Mouse (Mus musculus) left cerebral cortex, postnatal 10 days (tissue): ENCODE data around the gene Vmn2r118. TPM values are rescaled to one million over a fixed set of nuclear protein-coding genes. Genes with fewer than 3 reads are reported as not detected.

ENCODE experiments used
- DNase-seq, 2 experiments: peaks; one replicate each; pipeline ENCODE4 v3.0.0; 2021 to 2022; ENCODE audit warnings: low spot score in 2 of 2, mixed read lengths in 1 of 2; ENCODE audit errors: extremely low spot score in 1 of 2
- intact Hi-C: fragments of 180-260 bp; cut with DNase I; formaldehyde crosslinking; loops from one replicate; pipeline ENCODE4 v1.15.1; 2025
- total RNA-seq, 2 experiments: library from RNA; stranded (reverse); gene quantifications; 2 replicates each; pipeline ENCODE4 v1.2.3; 2021

Vmn2r118 gene
- total RNA-seq: not detected

- no peak for DNase-seq
- intact Hi-C loops: no loop called here
These were observed at the start of gene Vmn2r118 for GRCm38 (mm10) chr17:55625092-55625491. Gene Vmn2r118 (minus strand): TSS chr17:55625192.

DNA sequence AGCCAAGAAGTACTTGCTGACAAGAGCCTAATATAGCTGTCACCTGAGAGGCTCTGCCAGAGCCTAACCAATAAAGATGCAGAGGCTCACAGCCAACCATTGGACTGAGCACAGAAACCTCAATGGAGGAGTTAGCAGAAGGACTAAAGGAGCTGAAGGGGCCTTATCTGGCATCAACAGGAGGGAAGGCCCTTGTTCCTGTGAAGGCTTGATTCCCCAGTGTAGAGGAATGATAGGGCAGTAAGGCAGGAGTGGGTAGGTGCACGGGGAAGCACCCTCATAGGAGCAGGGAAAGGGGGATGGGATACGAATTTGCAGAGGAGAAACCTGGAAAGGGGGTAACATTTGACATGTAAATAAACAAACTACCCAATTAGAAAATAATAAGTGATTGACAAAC lies 36.1 kb upstream of the Vmn2r118 start:
- DNase-seq: no peak
- intact Hi-C loops: no loop called here

DNA sequence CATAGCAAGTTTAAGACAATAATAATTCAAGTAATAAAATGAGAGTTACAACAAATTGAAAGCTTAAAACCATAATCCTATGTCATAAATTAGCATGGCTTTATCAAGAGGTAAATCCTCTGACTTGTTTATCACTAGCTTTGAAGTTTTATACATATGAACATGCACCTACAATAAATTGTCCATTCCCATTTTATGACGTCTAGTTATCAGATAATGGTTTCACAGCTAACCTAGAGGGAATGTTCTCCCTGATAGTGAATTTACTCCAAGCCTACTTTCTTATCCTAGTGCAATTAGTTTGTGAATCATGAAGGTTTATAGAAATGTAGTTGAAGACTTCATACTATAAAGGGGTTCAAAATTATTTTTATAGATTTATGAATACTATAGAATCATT lies 34.2 kb downstream of the Vmn2r118 start:
- DNase-seq: no peak
- intact Hi-C loops: no loop called here

DNA sequence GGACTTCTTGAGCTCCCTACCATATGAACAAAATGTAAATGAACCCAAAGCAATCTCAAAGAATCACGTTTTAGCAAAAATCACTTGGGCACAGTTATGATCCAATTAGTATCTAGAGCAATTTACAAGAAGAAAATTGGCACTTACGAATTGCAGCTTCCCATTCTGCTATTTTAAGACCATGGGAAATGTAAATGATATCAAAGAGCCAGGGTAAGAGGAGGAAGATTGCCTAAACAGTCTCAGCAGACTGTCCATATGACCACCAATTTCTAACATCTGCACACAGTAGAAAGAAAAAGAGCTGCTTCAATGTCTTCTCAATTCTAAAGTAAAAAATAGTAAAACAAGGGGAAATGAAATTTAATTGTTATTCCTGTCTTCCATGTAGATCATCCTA lies 63.2 kb downstream of the Vmn2r118 start:
- intact Hi-C loops: no loop called here

GRCm38 (mm10) chr17:55548476-55548875 lies 76.5 kb downstream of the Vmn2r118 start:
- intact Hi-C loops: no loop called here
- DNase-seq: no peak

More for the DNA sequence above, 63.2 kb downstream of the Vmn2r118 start:
- no peak for DNase-seq

Other genes starting within 250 kb of the Vmn2r118 start
- gene St6gal2, start 179.8 kb downstream of the Vmn2r118 start, total RNA-seq: 10 to 100 TPM; 63.8 to 75.3 TPM
- 1 to 10 TPM; 6.2 to 7.1 TPM for gene Pot1b, start 87.4 kb upstream of the Vmn2r118 start, total RNA-seq
- not detected for gene Adgre4, start 124.8 kb upstream of the Vmn2r118 start, total RNA-seq